Mouse (Mus musculus) adrenal gland, postnatal 25 days (tissue): Measurements from ENCODE around the gene Nudt6. TPM values are rescaled to one million over a fixed set of nuclear protein-coding genes. Genes with fewer than 3 reads are reported as not detected.

Source experiments
- DNase-seq: peaks from one replicate; pipeline ENCODE4 v3.0.0; 2021; ENCODE audit warnings: mixed read lengths
- long read RNA-seq: library from polyadenylated mRNA; stranded (forward); transcript quantifications from one replicate; pipeline ENCODE4 v2.0.0, GENCODE M21; 2021
- total RNA-seq: library from RNA; stranded (reverse); gene quantifications from 2 replicates; pipeline ENCODE4 v1.2.3, GENCODE M21; 2021

Nudt6 gene
- 22.1 and 33.3 TPM in 2 replicates for total RNA-seq
- long read RNA-seq, transcript Nudt6-202 (5 exons, 1,070 nt): minor isoform, 7 of 35 reads
- long read RNA-seq, transcript Nudt6-201 (5 exons, 1,155 nt): major isoform, 12 of 35 reads
- long read RNA-seq, partial matches to known transcripts: 0 of 35 reads
- long read RNA-seq, other reads (novel, unspliced or antisense): 15 of 35 reads

- peak; percentile 93 for DNase-seq
Measured at GRCm38 (mm10) chr3:37420072-37420471, at the start of gene Nudt6. TSS of gene Nudt6 (minus strand) at chr3:37420211.

GRCm38 (mm10) chr3:37469353-37469752 lies 49.3 kb upstream of the Nudt6 start:
- no peak for DNase-seq

GRCm38 (mm10) chr3:37468170-37468569 lies 48.2 kb upstream of the Nudt6 start:
- DNase-seq: no peak

- DNase-seq: no peak
Measured at GRCm38 (mm10) chr3:37455992-37456391, 36.0 kb upstream of the Nudt6 start.

- no peak for DNase-seq
Measured at GRCm38 (mm10) chr3:37443409-37443808, 23.4 kb upstream of the Nudt6 start.

- DNase-seq: no peak
Measured at GRCm38 (mm10) chr3:37439770-37440169, 19.8 kb upstream of the Nudt6 start.

GRCm38 (mm10) chr3:37430359-37430758 lies 10.3 kb upstream of the Nudt6 start:
- no peak for DNase-seq

- DNase-seq: no peak
Measured at GRCm38 (mm10) chr3:37426069-37426468, 6.1 kb upstream of the Nudt6 start.

- DNase-seq: no peak
Measured at GRCm38 (mm10) chr3:37421179-37421578, 1.2 kb upstream of the Nudt6 start.

- DNase-seq: no peak
Measured at GRCm38 (mm10) chr3:37420641-37421040, 630 bp upstream of the Nudt6 start.

GRCm38 (mm10) chr3:37419458-37419991 lies 486 bp downstream of the Nudt6 start, which contains the start of gene Spata5:
TSS of gene Spata5 (plus strand) at chr3:37419896.
- DNase-seq: peak; percentile 98

GRCm38 (mm10) chr3:37418961-37419457 lies 1.0 kb downstream of the Nudt6 start:
- DNase-seq: peak; percentile 65

GRCm38 (mm10) chr3:37418341-37418740 lies 1.7 kb downstream of the Nudt6 start:
- DNase-seq: no peak

GRCm38 (mm10) chr3:37414413-37414960 lies 5.5 kb downstream of the Nudt6 start:
- DNase-seq: peak; percentile 78

- DNase-seq: no peak
Measured at GRCm38 (mm10) chr3:37413446-37413845, 6.6 kb downstream of the Nudt6 start.

GRCm38 (mm10) chr3:37407598-37407997 lies 12.4 kb downstream of the Nudt6 start:
- DNase-seq: no peak

- peak; percentile 66 for DNase-seq
Measured at GRCm38 (mm10) chr3:37401729-37402610, 18.0 kb downstream of the Nudt6 start.

GRCm38 (mm10) chr3:37398661-37399395 lies 21.2 kb downstream of the Nudt6 start:
- DNase-seq: no peak

- DNase-seq: no peak
Measured at GRCm38 (mm10) chr3:37397646-37398045, 22.4 kb downstream of the Nudt6 start.

GRCm38 (mm10) chr3:37396930-37397608 lies 22.9 kb downstream of the Nudt6 start:
- no peak for DNase-seq

GRCm38 (mm10) chr3:37387310-37387709 lies 32.7 kb downstream of the Nudt6 start:
- no peak for DNase-seq
